Mouse (Mus musculus): ENCODE data around the gene Dlx1.

Gene Dlx1

DNA sequence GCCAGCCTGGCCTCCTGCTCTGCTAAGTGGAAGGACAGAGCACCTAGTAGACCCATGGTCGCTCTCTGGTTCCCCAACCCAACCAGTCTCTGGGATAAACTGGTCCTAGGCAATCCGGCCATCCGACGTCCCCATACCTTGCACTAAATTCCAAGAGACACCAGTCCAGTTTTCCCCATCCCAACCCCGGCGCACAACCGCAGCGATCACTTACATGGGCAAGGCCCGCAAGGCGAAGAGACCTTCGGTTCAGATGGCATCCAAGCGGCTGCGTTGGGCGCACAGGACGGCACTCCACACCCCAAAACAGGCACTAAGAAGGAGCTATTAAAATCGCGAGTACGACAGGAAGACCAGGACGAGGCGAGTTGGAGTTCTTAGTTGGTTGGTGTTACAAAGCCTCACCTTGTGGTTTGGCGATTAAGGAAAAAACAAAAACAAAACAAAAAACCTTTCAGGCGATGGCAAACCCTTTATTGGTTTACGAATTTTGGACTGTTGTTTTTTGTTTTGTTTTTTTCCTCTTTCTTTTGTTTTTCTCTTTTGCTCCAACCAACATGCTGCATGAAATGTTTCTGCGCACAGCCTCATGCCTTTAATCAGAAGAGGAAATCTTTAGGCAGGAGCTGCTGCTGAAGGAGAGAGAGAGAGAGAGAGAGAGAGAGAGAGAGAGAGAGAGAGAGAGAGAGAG, 445 bp upstream of the Dlx1 start:
- no peak for DNase-seq (ENCODE audit: extremely low read depth, insufficient read length, low spot score)

DNA sequence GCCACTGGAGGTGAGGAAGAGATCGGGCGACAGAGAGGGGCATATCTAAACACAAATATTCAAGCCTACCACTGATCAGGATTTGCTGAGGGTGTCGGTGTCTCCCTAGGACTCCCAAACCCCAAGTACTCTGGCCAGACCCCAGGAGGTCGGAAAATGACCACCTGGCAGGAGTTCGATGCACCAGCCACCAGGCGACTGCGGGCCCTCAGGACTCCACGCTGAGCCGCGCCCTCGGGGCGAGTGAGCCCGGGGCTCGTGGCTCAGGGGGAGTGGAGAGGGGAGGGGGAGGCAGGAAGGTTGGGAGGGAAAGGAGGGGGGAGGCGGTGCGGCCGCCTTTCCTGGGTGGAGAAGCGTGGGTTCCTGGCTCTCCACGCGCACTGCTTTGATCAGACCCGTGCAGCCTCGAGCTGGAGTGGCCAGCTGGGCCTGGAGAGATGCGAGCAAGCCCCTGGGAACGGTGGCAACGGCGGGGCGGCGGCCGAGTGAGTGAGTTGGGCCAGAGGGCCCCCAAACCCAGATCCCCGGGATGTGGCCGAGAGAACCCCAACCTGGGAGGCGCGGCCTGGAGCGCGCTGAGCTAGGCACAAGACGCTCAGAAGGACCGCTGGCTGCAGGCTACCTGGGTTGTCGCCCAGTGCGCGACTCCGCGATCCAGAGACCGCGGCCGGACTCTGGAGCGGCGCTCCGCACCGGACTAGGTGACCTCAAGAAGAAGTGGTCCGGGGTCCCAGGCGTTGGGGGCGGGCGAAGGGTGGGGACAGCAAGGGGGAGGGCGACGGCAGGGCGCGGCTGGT, 999 bp downstream of the Dlx1 start:
- no peak for DNase-seq (ENCODE audit: extremely low read depth, insufficient read length, low spot score)

DNA sequence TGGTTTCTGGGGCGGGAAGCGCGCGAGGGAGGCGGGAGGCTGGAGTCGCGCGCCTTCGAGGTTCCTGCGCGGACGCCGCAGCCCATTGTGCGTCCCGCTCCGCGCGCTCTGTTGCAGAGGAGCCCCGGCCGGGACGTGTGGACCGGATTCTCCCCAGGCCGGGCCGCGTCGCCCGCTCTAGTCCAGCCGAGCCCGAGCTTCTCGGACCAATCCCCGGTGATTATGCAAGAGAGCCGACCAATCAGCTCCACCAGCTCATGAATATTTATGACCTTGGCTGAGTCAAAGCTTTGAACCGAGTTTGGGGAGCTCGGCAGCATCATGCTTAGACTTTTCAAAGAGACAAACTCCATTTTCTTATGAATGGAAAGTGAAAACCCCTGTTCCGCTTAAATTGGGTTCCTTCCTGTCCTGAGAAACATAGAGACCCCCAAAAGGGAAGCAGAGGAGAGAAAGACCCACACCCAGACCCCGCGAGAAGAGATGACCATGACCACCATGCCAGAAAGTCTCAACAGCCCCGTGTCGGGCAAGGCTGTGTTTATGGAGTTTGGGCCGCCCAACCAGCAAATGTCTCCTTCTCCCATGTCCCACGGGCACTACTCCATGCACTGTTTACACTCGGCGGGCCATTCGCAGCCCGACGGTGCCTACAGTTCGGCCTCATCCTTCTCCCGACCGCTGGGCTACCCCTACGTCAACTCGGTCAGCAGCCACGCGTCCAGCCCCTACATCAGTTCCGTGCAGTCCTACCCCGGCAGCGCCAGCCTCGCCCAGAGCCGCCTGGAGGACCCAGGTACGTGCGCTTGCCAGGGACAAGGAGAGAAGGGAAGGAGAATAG, 1.8 kb downstream of the Dlx1 start:
- DNase-seq (ENCODE audit: extremely low read depth, insufficient read length, low spot score) = peak; percentile 94

DNA sequence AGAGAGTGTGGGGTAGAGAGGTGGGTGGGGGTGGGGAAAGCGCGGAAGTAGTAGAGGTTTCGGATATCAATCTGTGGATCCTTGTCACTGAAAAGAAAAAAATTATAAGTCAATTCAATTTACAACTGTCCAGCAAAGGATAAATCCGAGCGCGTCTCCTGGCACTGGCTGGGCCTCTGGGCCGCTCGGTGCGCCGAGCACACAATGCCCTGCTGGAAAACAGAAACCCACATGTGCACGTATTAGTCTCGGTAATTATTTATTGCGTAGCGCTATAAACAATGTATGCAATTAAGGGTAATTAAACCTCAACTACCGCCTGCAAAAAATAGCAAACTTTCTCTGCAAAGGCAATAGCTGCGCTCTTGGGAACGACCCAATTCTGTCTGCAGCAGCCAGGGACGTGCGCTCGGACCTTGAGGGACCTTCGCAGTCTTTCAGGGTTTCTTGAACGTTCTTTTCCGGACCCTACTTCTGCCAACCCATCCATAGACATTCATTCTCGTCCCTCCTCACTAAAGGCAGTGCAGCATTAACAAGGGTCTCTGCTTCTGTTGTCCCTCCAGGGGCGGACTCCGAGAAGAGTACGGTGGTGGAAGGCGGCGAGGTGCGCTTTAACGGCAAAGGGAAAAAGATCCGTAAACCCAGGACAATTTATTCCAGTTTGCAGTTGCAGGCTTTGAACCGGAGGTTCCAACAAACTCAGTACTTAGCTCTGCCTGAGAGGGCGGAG, 2.6 kb downstream of the Dlx1 start:
- DNase-seq (ENCODE audit: extremely low read depth, insufficient read length, low spot score) = no peak

DNA sequence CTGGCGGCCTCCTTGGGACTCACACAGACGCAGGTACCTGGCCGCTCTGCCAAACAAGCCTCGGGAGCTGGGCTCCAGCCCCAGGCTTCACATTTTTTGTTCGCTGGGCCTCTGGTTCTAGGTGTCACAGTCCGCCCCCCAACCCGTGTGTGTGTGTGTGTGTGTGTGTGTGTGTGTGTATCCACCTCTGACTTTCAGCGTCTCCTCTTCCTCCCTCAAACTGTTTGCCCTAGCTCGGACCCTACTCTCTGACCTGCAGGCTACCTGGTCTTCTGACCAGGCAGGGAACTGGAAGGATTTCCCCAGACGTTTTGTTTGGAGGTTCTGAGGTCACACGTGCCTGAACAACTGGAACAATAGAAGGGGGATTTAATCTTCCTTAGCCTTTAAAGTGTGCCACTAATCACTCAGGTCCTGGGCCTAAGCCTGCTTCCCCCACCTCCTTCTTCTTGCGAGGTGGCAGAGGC, 3.2 kb downstream of the Dlx1 start:
- DNase-seq (ENCODE audit: extremely low read depth, insufficient read length, low spot score) = no peak

DNA sequence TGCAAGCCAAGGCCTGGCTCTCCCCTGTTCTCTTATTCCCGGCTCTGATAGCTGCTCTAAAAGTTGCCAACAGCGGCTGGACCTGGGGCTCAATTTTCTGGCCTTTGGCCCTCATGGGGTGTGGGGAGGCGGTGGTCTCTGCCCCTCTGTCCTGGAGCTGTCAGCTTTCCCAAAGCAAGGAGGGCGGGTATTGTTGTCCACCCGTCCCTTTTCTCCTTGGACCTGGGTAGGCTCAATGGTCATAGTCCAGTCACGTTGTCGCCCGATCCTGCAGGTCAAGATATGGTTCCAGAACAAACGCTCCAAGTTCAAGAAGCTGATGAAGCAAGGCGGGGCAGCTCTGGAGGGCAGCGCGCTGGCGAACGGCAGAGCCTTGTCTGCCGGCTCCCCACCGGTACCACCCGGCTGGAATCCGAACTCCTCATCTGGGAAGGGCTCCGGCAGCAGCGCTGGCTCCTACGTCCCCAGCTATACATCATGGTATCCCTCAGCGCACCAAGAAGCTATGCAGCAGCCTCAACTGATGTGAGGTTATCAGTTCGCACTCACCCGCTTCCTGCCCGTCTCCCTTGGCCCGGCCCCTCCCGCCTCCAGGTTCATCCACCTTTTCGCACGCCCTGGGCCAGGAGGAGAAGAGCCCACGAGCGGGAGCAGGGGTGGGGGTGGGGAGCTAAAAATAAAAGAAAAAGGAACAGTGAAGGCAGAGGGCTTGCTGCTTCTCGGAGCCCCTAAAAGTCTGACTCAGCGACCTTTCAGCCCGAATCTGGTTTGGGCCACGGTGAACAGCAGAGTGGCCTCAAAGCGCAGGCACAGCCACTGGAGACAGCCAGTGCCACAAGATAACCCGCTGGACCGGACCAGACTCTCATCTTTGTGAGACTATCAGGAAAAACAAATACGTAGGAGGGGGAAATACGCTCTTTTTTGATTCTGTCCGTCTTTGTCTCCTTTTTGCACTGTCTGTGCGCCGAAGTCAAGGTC, 4.4 kb downstream of the Dlx1 start:
- DNase-seq (ENCODE audit: extremely low read depth, insufficient read length, low spot score) = no peak

DNA sequence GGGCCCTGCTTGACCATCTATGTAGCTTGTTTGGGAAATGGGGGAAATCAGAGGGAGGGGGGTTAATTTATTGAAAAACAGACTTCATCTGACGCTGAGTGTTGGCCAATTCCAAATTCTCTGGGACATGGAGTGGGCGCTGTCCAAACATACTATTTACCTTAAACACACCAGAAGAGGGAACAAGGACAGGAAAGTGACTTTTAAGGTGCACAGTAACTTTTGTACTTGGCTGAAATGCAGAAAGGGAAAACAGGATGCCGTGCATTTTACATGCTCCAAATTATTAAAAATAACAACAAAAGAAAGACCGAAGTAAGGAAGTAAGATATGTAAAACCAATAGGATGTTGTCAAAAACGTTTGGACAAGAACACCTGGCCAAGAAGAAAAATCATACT, 5.2 kb downstream of the Dlx1 start:
- DNase-seq (ENCODE audit: extremely low read depth, insufficient read length, low spot score) = no peak

DNA sequence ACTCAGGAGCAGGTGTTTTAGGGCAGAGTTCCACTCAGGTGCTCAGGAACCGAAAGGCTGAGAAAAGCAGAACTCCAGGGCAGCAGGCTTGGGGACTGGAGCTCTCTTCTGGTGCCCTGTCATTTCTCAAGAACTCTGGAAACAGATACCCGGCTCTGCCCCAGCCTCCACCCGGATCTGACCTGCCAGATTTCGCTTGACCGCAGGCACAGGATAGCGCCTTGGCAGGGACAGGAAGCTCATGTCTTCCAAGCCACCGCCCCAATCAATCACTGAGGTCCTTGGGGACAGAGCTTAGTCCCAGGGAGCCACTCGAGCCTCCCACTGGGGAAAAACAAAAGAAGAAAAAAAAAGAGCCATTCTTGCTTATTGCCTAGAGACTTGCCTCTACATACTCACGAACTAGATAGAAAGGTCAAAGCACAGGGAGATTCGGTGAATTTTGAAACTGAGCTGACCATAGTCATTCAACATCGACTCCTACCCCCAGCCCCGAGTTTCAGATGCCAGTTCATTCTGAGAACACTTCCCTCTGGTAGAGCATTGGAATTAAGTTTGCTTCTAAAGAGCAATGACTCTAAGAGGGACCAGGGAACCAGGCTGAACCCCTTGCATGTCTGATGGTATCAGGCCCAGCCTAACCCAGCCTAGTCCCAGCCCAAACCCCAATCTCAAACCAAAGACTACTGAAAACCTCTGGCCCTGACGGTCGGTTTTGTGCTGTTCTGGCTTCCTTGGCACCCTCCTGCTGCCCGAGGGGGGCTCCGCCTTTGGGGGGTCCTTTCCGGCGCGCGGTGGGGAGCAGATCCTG, 6.5 kb downstream of the Dlx1 start:
- no peak for DNase-seq (ENCODE audit: extremely low read depth, insufficient read length, low spot score)

DNA sequence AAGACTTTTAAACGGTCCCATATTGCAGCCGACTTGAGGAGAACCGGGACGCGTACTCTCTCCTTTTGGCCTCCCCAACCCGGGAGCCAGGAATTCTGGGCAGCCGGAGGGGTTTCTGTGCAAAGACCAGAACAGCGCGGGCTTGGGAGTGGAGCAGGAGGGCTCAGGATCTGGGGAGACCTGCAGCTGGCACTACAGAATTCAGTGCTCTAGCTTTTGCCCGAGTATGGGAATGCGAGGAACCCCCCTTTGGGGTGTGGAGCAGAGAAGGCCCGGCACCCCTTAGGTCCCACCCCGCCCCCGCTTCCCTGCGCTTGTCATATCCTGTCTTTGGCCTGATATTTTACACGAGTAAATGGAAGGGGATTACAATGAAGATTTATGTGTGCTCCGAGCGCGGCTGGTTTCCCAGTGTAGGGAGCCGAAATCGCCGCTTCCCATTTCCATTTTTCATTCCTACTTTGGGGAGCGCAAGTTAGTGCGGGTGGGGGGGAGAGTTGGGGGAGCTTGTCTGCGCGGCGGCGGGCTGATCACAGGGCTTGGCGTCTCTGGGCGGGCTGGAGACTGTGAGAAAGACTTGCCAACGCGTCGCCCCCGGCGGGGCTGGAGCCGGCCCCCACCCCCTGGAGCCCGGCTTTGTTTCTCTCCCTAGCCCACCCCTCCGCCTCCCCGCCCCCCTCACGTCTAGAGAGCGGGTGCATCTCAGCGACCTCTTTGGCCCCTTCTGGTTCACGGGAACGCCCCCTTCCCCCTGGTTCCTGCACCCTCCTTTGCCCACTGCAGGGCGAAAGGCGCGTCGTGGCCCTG, 12.9 kb downstream of the Dlx1 start:
- no peak for DNase-seq (ENCODE audit: extremely low read depth, insufficient read length, low spot score)

DNA sequence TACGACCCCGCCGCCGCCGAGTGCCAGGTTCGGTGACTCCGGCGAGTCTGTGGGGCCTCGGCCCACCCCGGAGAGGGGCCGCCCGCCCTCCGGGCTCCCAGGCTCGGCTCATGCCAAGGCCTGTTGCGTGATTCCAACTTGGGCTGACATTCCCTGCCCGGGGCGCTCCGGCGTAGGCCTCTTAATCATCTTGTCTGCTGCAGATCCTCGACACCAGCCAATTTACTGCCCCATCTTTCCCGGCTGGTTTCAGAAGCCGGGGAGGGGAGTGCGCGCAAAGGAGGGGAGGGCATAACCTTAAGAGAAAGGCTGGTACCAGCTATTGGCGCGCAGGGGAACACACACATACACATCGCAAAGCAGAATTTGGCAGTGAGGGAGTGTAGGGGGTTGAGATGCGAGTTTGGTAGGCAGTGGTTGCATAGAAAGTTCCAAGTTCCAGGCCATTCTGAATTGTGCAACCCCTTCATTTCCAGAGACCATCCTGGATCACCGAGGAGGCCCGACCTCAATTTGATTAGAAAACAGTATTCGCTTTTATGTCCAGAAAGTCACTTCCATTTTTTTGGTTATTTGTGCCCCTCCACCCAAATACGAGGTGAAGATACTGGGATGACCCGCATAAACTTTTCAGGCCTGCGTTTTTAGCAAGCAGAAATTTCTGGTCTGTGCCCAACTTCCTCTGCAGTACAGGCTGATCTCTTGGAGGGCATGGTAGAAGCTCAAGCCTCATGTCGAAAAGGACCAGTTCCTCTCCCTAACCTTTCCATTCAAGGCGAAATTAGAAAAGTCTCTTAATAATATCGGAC, 13.7 kb downstream of the Dlx1 start:
- no peak for DNase-seq (ENCODE audit: extremely low read depth, insufficient read length, low spot score)

DNA sequence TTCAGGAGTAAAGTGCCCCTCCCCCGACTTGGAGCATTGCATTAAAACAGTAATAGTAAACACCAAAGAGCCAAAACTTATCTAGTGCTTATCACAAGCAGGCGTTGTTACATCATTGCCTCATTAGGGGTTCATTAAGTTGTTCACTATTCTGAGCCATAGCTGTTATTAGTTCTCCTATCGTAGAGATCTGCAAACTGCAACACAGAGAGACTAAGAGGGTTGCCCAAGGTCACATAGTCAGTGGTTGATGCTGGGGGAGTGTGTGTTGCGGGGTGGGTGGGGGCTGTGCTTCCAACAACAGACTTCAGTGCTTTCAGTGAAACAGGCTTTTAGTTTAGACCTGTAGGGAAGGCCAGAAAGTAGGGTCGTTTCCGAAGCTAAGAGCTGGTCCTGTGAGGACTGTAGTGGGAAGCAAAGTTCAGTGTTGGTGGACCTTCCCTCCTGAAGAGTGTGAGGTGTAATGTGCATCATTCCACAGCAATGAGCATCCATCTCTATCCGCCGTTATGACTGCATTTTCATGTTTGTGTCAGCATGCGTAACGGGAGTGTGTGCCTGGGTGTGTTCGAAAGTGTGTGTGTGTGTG, 14.4 kb downstream of the Dlx1 start:
- no peak for DNase-seq (ENCODE audit: extremely low read depth, insufficient read length, low spot score)

DNA sequence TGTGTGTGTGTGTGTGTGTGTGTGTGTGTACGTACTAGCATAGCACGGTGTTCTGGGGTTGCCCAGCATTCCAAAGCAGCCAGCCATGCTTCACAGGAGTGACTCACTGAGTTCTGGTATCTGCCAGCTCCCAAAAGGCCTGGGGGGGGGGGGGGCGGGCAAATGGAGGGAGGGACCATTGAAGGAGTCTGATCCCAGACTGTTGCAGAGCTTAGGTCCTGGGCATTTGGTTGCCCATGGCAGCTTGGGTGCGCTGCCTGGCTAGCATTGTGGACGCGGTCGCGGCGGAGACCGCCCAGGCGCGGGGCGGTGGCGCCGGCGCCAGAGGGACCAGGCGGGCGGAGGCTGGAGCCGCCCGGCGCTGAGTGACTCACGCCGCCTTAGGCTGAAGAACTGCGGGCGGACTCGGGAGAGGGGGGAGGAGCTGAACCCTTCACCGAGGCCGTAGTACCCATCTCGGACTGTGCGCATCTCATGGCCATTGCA, 14.9 kb downstream of the Dlx1 start:
- peak; percentile 94 for DNase-seq (ENCODE audit: extremely low read depth, insufficient read length, low spot score)

DNA sequence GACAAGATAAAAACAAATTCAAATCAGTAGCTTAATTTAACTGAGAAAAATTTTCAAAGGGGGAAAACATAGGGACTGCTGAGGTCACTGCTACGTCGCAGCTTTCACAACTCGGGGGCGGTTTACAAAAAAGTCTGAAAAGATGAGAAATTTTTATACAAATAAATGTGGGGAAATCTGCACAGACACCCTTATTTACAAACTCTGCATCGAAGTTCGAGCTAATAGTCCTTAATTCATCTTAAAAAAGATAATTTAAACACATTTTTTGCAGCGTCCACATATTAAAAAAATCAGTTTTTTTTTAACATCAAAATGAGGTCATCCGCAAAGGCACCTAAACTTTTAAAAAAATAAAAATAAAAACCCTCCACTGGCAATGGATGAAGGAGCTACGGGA, 15.6 kb downstream of the Dlx1 start:
- no peak for DNase-seq (ENCODE audit: extremely low read depth, insufficient read length, low spot score)

DNA sequence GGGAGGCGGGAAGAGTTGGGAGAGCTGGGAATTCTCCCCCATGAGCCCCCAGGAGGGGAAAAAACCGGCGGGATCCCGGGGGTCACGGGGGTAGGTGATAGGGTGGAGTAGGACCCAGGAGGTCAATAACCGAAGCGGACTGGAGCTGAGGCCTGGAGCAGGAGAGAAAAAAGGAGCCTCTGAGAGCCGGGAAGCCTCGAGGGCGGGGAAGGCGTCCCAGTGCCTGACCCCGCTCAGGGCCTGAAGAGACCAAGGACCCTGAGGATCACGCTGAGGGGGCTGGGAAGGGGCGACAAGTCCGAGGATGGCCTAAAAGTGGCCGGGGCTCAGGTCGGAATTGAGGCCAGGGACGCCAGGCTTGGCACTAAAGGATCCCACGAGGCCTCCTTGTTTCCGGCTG, 16.0 kb downstream of the Dlx1 start:
- no peak for DNase-seq (ENCODE audit: extremely low read depth, insufficient read length, low spot score)

DNA sequence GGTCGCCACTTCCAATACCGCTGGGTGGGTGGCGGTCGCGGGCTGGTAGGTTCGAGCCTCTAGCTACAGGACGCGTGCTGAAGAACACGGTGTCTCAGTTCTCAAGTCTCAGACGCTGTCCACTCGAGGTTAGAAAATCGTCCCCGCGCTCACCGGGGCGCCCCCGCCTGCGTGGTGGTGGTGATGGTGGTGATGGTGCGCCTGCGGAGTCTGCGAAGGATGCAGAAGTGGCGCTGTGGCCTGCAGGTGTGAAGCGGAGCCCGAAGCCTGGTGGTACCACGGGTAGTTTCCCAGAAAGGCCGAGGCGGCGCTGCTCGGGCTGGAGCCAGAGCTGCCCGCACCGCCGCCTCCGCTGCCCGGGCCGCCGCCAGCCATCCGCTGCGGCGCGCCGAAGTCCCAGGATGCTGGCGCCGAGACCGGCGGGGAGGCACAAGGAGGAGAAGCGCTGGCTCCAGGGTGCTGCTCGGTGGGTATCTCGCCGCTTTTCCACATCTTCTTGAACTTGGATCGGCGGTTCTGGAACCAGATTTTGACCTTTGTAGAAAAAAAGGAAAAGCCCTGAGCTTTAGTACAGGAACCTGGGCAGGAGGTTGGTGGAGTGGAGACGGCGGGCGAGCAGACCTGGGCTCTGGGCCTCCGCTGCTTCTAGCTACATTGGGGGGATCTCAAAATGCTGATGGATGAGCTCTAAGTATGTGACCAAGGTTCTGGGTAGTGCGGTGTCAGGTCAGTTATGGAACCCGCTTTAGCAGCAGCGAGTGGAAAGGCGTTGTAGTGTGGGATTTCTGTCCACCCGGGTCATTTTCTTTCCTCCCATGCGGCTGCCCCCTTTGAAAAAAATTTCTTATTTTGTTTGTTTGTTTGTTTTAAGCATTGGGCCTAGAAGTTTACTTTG, 16.7 kb downstream of the Dlx1 start:
- DNase-seq (ENCODE audit: extremely low read depth, insufficient read length, low spot score) = no peak
